Mouse (Mus musculus): ENCODE measurements at regions not wholly inside any gene's neighbourhood (a gene's known extent, or its start where the extent isn't known, plus 50 kb on each side); places are given as distances from the start of the nearest gene placed in this dataset.

DNA sequence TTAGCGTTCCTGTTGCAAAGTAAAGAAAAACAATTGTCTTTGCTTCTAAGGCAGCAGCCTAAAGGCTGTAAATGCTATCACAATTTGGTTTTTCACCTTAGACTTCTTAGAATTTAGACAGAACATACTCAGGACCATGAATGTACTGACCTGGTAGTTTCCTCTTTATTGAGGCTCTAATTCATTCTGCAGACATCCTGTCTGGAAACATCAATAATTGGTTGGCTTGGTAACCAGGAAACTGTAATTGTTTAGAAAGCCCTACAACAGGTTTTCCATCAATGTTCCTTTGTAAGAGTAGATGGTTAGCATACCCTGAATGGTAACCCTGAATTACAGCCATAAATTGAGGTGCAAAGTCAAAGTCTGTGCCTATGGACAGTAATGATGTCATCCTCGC is 67.4 kb upstream of the Prr30 start:
- DNase-seq (ENCODE audit: low spot score), result no peak

Measured in left cerebral cortex, adult 11 months (tissue).